Mouse (Mus musculus): Measurements from ENCODE around the gene Ypel1.

DNA sequence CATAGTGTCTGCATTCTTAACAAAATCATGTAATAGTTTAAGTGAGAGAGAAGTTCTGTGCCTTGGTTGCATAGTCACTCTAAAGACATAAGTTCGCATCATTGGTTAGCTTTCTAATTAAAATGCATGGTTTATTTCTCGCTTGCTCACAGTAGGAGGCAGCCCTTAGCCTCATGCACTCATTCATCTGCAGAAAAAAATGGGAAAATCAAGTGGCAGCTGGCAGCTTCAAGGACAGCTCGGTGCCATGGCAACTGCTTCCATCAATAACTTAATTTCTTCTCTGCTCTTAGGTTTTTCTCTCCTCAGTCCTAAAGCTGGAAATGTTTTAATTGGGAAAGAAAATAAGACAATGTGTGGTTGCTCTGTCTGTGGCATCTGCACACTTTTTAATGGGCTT lies 13.9 kb upstream of the Ypel1 start:
- no peak for TF ChIP-seq CTCF (IDR thresholded peaks at IDR 0.05; ENCODE audit: borderline replicate concordance, insufficient read depth, low read length)
- TF ChIP-seq POLR2A (IDR thresholded peaks at IDR 0.05; ENCODE audit: low read depth, low read length): no peak

Measured in embryonic fibroblast, embryonic 13.5 days (primary cell).